Mouse (Mus musculus): Measurements from ENCODE around the gene Mettl18. TPM values are rescaled to one million over a fixed set of nuclear protein-coding genes. Genes with fewer than 3 reads are reported as not detected.
"Not testable (repeated sequence)": the region's sequence is repeated elsewhere in the genome, so short reads cannot be mapped to it uniquely, and the experiment has no call there.

Gene Mettl18
- 1 to 10 TPM; 4.2 to 4.4 TPM for total RNA-seq (2021)
- long read RNA-seq, experiment 1, partial matches to known transcripts: 0 of 2 reads
- long read RNA-seq, experiment 1, other reads (novel, unspliced or antisense): 0 of 2 reads
- long read RNA-seq, experiment 2, partial matches to known transcripts: 0 of 2 reads
- long read RNA-seq, experiment 2, other reads (novel, unspliced or antisense): 0 of 2 reads

DNA sequence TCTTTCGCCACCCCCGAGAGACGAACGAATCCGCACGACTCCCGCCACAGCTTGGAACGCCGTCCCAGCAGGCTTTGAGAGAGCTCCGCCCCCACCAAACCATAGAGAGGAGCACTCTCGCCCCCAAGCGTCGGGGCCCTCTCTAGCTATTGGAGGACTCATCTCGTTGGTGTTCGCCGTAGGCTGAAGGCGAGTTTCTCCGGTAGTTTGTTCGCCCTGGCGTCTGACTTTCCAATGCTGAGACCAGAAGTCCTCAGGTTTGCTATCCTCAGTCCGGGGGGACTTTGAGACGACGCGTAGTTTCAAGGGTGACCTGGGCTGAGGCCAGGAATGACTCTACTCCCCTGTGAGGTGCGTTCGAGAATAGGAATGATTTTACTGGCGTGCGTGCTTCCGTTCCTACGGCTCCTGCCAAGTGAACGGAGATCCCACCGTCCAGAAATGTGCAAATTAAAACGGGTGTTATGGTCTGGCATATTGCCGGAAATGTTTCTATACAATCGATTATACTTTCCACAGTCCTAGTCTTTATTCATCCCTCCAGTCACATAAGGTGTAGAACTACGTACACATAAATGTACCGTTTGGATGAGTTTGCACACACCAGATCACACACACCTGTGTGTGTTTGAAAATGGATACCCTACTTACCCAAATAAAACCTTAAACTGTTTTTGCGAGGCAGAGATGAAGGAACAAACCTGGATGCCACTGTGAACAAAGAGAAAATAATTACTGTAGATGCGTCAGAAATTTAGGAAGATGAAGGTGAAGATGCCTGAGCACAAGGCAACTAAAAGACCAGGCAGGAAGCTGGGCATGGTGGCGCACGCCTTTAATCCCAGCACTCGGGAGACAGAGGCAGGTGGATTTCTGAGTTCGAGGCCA, at the start of gene Mettl18, which contains the start of gene BC055324:
Gene Mettl18 (plus strand): TSS at position 169 of the 888 bp plus-strand sequence.
Gene BC055324 (minus strand): TSS at position 76 of the 888 bp plus-strand sequence.
- peak; percentile 81 to 83 for DNase-seq (ENCODE audit: low spot score in 2 of 2)

- no peak for DNase-seq (ENCODE audit: low spot score in 2 of 2)
Measured at GRCm38 (mm10) chr1:163953396-163953795, 41.3 kb upstream of the Mettl18 start.

DNA sequence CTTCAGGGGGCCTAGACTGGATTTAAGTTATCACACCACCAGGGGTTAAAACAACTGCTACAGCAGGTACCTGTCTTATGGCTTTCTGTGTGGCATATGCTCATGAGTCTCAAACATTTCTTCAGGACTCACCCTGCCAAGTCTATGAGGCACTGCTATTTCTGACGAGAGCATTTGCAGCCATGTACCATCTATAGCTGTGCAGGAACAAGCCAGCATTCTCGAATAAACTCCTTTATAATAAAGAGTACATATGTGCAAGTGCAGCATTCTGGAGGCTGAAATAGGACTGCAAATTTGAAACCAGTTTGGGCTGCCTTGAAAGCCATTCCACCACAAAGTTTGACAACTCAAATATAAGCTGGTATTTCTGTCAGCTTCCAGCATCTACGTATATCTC, 36.7 kb upstream of the Mettl18 start:
- no peak for DNase-seq (ENCODE audit: low spot score in 2 of 2)

GRCm38 (mm10) chr1:163964008-163964689, 30.5 kb upstream of the Mettl18 start:
- no peak for DNase-seq (ENCODE audit: low spot score in 2 of 2)

GRCm38 (mm10) chr1:163974471-163974870, 20.2 kb upstream of the Mettl18 start:
- DNase-seq (ENCODE audit: low spot score in 2 of 2): no peak

DNA sequence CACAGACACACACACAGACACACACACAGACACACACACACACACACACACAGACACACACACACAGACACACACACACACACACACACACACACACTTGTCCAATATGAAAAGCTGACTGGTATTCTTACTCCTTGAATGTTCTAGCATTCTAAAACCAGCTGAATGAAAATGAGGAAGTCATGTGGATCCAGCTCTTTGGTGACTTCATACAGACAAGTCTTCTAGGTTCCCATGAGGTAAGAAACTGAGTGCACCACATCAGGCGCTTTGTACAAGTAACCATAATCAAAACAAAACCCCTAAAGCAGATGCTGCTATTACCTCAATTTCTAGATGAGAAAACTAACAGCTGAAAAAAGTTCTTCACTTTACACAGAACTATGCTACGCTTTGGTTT, 19.6 kb upstream of the Mettl18 start:
- DNase-seq (ENCODE audit: low spot score in 2 of 2): no peak

DNA sequence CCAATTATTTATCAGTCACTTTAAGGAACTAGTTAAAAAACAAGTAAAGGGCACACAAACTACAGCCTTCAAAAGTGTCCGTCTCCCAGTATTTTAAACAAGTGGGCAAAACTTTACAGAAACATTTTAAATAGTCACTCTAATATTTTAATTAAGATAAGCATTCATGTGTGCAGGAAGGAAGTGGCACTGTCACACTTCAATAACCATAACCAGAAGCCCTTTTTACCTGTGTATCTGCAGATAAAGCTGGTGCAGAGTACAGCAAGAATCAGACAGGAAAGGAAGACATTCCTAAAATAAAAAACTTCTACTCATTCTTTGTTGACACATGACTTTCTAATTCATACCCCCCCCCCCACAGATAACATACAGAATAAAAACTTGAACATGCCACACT, 18.2 kb upstream of the Mettl18 start:
- no peak for DNase-seq (ENCODE audit: low spot score in 2 of 2)

DNA sequence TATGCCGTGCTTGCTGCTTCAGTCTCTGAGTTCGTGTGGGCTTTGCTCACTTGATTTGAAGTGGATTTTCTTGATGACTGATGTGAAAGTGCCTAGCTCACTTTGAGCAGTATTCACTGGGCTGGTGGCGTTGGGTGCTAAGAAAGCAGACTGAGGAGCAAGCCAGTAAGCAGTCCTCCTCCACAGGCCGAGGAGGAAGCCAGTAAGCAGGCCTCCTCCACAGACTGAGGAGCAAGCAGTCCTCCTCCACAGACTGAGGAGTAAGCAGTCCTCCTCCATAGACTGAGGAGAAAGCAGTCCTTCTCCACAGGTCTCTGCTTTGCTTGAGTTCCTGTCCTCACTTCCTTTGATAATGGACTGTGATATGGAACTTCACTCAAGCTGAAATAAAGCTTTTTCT, 2.3 kb upstream of the Mettl18 start:
- DNase-seq (ENCODE audit: low spot score in 2 of 2): no peak

DNA sequence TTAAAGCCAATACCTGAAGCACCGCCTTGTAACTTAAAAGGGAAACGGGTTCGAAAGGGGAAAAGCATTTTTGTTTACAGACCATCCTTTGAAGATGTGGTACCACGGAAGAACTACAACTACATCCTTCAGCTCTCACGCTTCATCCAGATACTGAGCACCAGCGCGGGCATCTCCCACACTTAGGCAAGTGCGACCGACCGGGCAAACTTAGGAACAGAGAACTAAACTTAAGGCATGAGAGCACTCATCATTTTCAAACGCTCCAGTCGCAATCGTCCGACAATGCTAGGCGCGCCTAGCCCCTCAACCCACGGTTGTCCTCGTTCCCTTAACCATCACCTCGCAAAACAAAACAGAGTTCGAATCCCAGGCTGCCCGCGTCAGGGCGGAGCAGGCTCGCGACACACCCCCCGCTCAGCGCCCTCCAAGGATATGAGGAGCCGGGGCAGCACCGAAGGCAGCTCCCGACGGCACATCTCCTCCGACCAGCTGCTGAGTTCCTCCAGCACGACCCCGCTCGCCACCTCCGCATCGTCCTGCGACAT, 442 bp upstream of the Mettl18 start:
- no peak for DNase-seq (ENCODE audit: low spot score in 2 of 2)

DNA sequence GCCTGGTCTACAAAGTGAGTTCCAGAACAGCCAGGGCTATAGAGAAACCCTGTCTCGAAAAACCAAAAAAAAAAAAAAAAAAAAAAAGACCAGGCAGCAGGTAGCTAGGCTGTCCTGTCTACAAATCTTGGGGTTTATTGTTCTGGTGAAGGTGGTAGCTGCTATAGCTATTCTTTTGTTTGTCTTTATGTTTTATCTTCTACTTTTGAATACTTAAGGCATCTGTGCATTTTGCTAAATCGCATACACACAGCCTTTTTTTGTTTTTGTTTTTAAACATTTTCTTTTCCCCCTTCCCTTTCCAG, 872 bp downstream of the Mettl18 start:
- no peak for DNase-seq (ENCODE audit: low spot score in 2 of 2)

- DNase-seq (ENCODE audit: low spot score in 2 of 2): no peak
Measured at GRCm38 (mm10) chr1:164001831-164002452, 7.3 kb downstream of the Mettl18 start.

DNA sequence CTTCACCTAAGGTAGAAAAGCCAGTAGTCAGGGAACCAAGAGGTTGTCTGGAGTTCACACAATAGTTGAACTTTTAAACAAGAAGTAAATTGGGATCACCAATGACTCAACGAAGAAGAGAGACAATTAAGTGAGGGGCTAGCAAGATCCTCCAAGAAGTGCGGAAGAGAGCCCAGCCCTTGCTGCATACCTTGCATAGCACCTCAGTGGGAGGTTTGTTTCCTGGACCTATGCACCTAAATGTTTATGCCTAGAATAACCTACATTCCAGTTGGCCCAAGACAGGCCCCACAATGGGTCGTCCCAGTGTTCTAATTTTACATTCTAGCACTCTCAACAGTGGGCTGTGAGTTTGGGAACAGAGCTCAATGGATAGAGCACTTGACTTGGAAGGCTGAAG, 9.6 kb downstream of the Mettl18 start:
- DNase-seq (ENCODE audit: low spot score in 2 of 2): no peak

GRCm38 (mm10) chr1:164009235-164009634, 14.5 kb downstream of the Mettl18 start:
- peak; percentile 11 to 37 for DNase-seq (ENCODE audit: low spot score in 2 of 2)

DNA sequence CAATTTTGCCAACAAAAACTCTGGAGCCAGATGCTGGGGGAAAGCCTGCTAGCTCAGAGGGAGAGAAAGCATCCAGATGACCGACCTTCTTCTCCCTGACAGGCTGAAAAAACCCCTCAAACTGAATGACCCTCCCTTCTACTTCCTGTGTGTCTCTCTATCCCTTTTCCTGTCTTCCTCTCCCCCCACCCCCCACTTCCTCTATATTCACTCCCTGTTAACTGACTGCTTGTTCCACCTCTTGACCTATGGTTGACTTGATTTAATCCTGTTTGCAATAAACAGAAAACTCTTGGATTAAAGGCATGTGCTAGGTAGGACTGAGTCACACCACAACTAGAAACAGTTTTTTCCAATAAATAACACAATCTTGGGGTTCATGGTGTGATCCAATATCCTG, 19.9 kb downstream of the Mettl18 start:
- DNase-seq (ENCODE audit: low spot score in 2 of 2): no peak

GRCm38 (mm10) chr1:164018221-164018896, 23.7 kb downstream of the Mettl18 start:
- no peak for DNase-seq (ENCODE audit: low spot score in 2 of 2)

GRCm38 (mm10) chr1:164019789-164020188, 25.1 kb downstream of the Mettl18 start:
- DNase-seq (ENCODE audit: low spot score in 2 of 2): no peak

DNA sequence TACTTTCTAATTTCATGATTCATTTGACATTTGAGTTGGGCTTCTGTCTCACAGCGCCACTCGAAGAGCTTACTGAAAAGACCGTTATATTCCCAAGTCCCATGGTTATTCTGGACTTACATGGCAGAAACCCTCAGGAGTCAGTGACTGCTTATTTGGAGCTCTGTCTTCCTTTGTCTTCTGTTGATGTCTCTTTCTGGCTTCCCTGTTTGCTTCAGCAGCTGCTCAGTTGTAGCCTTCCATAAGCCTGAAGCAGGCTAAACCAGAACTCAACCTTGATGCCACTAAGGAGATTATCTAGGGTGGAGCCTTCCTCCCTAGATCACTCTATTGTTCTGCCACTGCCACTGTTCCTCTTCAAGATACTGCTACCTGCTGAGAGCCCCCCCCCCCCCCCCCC, 26.1 kb downstream of the Mettl18 start:
- DNase-seq (ENCODE audit: low spot score in 2 of 2): not testable (repeated sequence)

- not testable (repeated sequence) for DNase-seq (ENCODE audit: low spot score in 2 of 2)
Measured at GRCm38 (mm10) chr1:164022106-164022505, 27.4 kb downstream of the Mettl18 start.

- no peak for DNase-seq (ENCODE audit: low spot score in 2 of 2)
Measured at GRCm38 (mm10) chr1:164025685-164026084, 31.0 kb downstream of the Mettl18 start.

- DNase-seq (ENCODE audit: low spot score in 2 of 2): no peak
Measured at GRCm38 (mm10) chr1:164027416-164027815, 32.7 kb downstream of the Mettl18 start.

Measured in adrenal gland, adult 18-20 months (tissue).